Mouse (Mus musculus) kidney, postnatal 4 days (tissue): Measurements from ENCODE around the gene Atxn7l1.

Experiments
- DNase-seq, 2 experiments: peaks; one replicate each; pipeline ENCODE4 v3.0.0; 2021; ENCODE audit warnings: mixed read lengths in 2 of 2

Atxn7l1 gene

GRCm38 (mm10) chr12:33235771-33236323 lies 88.4 kb downstream of the Atxn7l1 start:
- peak; percentile 50 to 65 for DNase-seq

GRCm38 (mm10) chr12:33236344-33237049 lies 89.0 kb downstream of the Atxn7l1 start:
- peak; percentile 46 to 64 for DNase-seq

- peak in 1 of 2 experiments; percentile 35 for DNase-seq
Observed at GRCm38 (mm10) chr12:33237108-33237507, 89.6 kb downstream of the Atxn7l1 start.

GRCm38 (mm10) chr12:33242679-33243078 lies 95.2 kb downstream of the Atxn7l1 start:
- no peak for DNase-seq

GRCm38 (mm10) chr12:33244132-33244875 lies 96.8 kb downstream of the Atxn7l1 start:
- DNase-seq = no peak

GRCm38 (mm10) chr12:33245455-33245854 lies 98.0 kb downstream of the Atxn7l1 start:
- DNase-seq = peak; percentile 35 to 57

- no peak for DNase-seq
Observed at GRCm38 (mm10) chr12:33246878-33247277, 99.4 kb downstream of the Atxn7l1 start.

- DNase-seq = no peak
Observed at GRCm38 (mm10) chr12:33250197-33250596, 102.7 kb downstream of the Atxn7l1 start.

- no peak for DNase-seq
Observed at GRCm38 (mm10) chr12:33251399-33251798, 103.9 kb downstream of the Atxn7l1 start.

GRCm38 (mm10) chr12:33252621-33253020 lies 105.1 kb downstream of the Atxn7l1 start:
- no peak for DNase-seq

- no peak for DNase-seq
Observed at GRCm38 (mm10) chr12:33253206-33253605, 105.7 kb downstream of the Atxn7l1 start.

- DNase-seq = no peak
Observed at GRCm38 (mm10) chr12:33255256-33255655, 107.8 kb downstream of the Atxn7l1 start.

GRCm38 (mm10) chr12:33256426-33256825 lies 108.9 kb downstream of the Atxn7l1 start:
- no peak for DNase-seq

- DNase-seq = no peak
Observed at GRCm38 (mm10) chr12:33258995-33259529, 111.6 kb downstream of the Atxn7l1 start.

GRCm38 (mm10) chr12:33260575-33260974 lies 113.1 kb downstream of the Atxn7l1 start:
- no peak for DNase-seq

GRCm38 (mm10) chr12:33265877-33266276 lies 118.4 kb downstream of the Atxn7l1 start:
- DNase-seq = no peak

GRCm38 (mm10) chr12:33267965-33268364 lies 120.5 kb downstream of the Atxn7l1 start:
- DNase-seq = peak in 1 of 2 experiments; percentile 28

- peak; percentile 60 to 66 for DNase-seq
Observed at GRCm38 (mm10) chr12:33269743-33270142, 122.2 kb downstream of the Atxn7l1 start.

GRCm38 (mm10) chr12:33271865-33272264 lies 124.4 kb downstream of the Atxn7l1 start:
- peak; percentile 34 to 43 for DNase-seq

- no peak for DNase-seq
Observed at GRCm38 (mm10) chr12:33272441-33272840, 124.9 kb downstream of the Atxn7l1 start.

- DNase-seq = no peak
Observed at GRCm38 (mm10) chr12:33273147-33273546, 125.7 kb downstream of the Atxn7l1 start.

GRCm38 (mm10) chr12:33273668-33274067 lies 126.2 kb downstream of the Atxn7l1 start:
- no peak for DNase-seq

GRCm38 (mm10) chr12:33276028-33276427 lies 128.5 kb downstream of the Atxn7l1 start:
- no peak for DNase-seq
